Mouse (Mus musculus): ENCODE measurements around the gene Cyld. TPM values are rescaled to one million over a fixed set of nuclear protein-coding genes. Genes with fewer than 3 reads are reported as not detected.

The Cyld gene
- total and polyA plus RNA-seq, 3 experiments = 20.2 to 29.4 (median 22.1) TPM

GRCm38 (mm10) chr8:88686906-88687235 lies 10.0 kb upstream of the Cyld start:
- Histone ChIP-seq H3K4me3 (replicated peaks in 1 of 3; ENCODE audit: low read depth in 2 of 3, low read length in 2 of 3, poor library complexity in 1 of 3) (no peak overlapping the region), H3K27ac (ENCODE audit: insufficient read depth, low read depth) (no peak overlapping the region), H3K4me1 (ENCODE audit: control insufficient read depth in 1 of 2, insufficient read depth in 2 of 2) (peaks cover 1 to 31% of the 10 kb centered on the region in 2 experiments; a peak in 3 of 4 replicates), H3K4me2 (ENCODE audit: insufficient read depth, low read depth, poor library complexity, severe bottlenecking) (no peak overlapping the region), H3K9ac (ENCODE audit: insufficient read depth, low read depth) (no peak overlapping the region), H3K79me2 (replicated peaks; ENCODE audit: control insufficient read depth, extremely low read depth, insufficient read depth, poor library complexity, severe bottlenecking) (no peaks in the 10 kb centered on the region), H3K27me3 (replicated peaks) (no peaks in the 10 kb centered on the region), H3K9me3 (replicated peaks; ENCODE audit: low read length) (no peaks in the 10 kb centered on the region), H3K36me3 (replicated peaks in 1 of 2; ENCODE audit: control insufficient read depth in 1 of 2, insufficient read depth in 1 of 2, low read length in 1 of 2) (peaks cover 48 to 68% of the 10 kb centered on the region in 2 experiments)
- in situ Hi-C loops (cut with MboI; ENCODE audit: low pct_ligation_motif_present, low pct_unique_long_range_greater_than_20kb, low sequenced_read_pairs) (no loop called here), dilution Hi-C loops (cut with MboI; ENCODE audit: extremely low pct_ligation_motif_present, extremely low pct_unique_long_range_greater_than_20kb, low sequenced_read_pairs) (no loop called here)
- no peak for TF ChIP-seq MXI1 (IDR thresholded peaks at IDR 0.05; ENCODE audit: low read depth, low read length)
- TF ChIP-seq TCF12 (IDR thresholded peaks at IDR 0.05; ENCODE audit: low read depth, low read length) = no peak
- TF ChIP-seq ZKSCAN1 (IDR thresholded peaks at IDR 0.05; ENCODE audit: borderline replicate concordance, low read depth, low read length) = no peak
- no peak for TF ChIP-seq JUND (conservative IDR thresholded peaks at IDR 0.05; ENCODE audit: low read depth, low read length)
- no peak for TF ChIP-seq CTCF (conservative IDR thresholded peaks at IDR 0.05 in 1 of 2, IDR thresholded peaks at IDR 0.05 in 1 of 2; ENCODE audit: low read depth in 2 of 2, low read length in 2 of 2)
- no peak for DNase-seq (ENCODE audit: extremely low read depth)

DNA sequence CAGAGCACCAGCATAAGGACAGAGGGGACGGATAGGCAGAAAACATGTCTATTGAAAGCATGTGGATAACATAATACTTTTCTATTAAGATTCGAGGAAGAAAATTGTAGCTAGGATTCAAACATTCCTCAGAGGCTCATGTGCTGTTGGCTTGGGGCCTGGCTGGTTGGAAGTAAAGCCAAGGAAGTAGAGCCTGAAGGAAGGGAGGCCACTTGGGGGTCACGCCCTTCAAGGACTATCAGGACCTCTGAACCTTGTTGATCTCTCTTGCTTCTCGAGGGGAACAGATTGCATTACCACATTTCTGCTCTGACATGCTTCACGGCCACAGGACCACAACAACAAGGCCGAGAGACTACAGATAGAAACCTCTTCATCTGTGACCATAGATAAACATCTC lies 7.7 kb upstream of the Cyld start:
- no peaks in the 10 kb centered on the region for H3K79me2 ChIP-seq (replicated peaks; ENCODE audit: control insufficient read depth, extremely low read depth, insufficient read depth, poor library complexity, severe bottlenecking)
- H3K27ac ChIP-seq (ENCODE audit: insufficient read depth, low read depth) = no peak overlapping the region
- no peaks in the 10 kb centered on the region for H3K27me3 ChIP-seq (replicated peaks)
- H3K4me3 ChIP-seq (replicated peaks in 1 of 3; ENCODE audit: low read depth in 2 of 3, low read length in 2 of 3, poor library complexity in 1 of 3) = no peak overlapping the region
- no peak overlapping the region for H3K4me2 ChIP-seq (ENCODE audit: insufficient read depth, low read depth, poor library complexity, severe bottlenecking)
- dilution Hi-C loops (cut with MboI; ENCODE audit: extremely low pct_ligation_motif_present, extremely low pct_unique_long_range_greater_than_20kb, low sequenced_read_pairs) (no loop called here), in situ Hi-C loops (cut with MboI; ENCODE audit: low pct_ligation_motif_present, low pct_unique_long_range_greater_than_20kb, low sequenced_read_pairs) (no loop called here)
- no peak for DNase-seq (ENCODE audit: extremely low read depth)
- no peak for TF ChIP-seq GABPA (IDR thresholded peaks at IDR 0.05; ENCODE audit: insufficient replicate concordance, low read depth, low read length)
- no peak for TF ChIP-seq BHLHE40 (IDR thresholded peaks at IDR 0.05; ENCODE audit: low read depth, low read length)
- no peak for TF ChIP-seq ZMIZ1 (IDR thresholded peaks at IDR 0.05; ENCODE audit: low read depth, low read length)
- no peak for TF ChIP-seq EP300 (IDR thresholded peaks at IDR 0.05; ENCODE audit: low read length)
- TF ChIP-seq RCOR1 (conservative IDR thresholded peaks at IDR 0.05; ENCODE audit: low read depth, low read length) = no peak
- TF ChIP-seq ELF1 (IDR thresholded peaks at IDR 0.05; ENCODE audit: low read depth, low read length) = no peak
- TF ChIP-seq USF1 (IDR thresholded peaks at IDR 0.05; ENCODE audit: low read depth, low read length) = no peak
- TF ChIP-seq NELFE (IDR thresholded peaks at IDR 0.05; ENCODE audit: low read depth, low read length) = no peak
- TF ChIP-seq TBP (conservative IDR thresholded peaks at IDR 0.05; ENCODE audit: low read depth, low read length) = no peak
- no peak for TF ChIP-seq MXI1 (IDR thresholded peaks at IDR 0.05; ENCODE audit: low read depth, low read length)
- TF ChIP-seq ETS1 (conservative IDR thresholded peaks at IDR 0.05; ENCODE audit: low read depth, low read length) = no peak
- TF ChIP-seq CTCF (conservative IDR thresholded peaks at IDR 0.05 in 1 of 2, IDR thresholded peaks at IDR 0.05 in 1 of 2; ENCODE audit: low read depth in 2 of 2, low read length in 2 of 2) = no peak
- H3K36me3 ChIP-seq (replicated peaks in 1 of 2; ENCODE audit: control insufficient read depth in 1 of 2, insufficient read depth in 1 of 2, low read length in 1 of 2) = peaks cover 29 to 50% of the 10 kb centered on the region in 2 experiments
- no peaks in the 10 kb centered on the region for H3K9me3 ChIP-seq (replicated peaks; ENCODE audit: low read length)
- peaks cover 3 to 40% of the 10 kb centered on the region in 2 experiments for H3K4me1 ChIP-seq (ENCODE audit: control insufficient read depth in 1 of 2, insufficient read depth in 2 of 2)
- no peak overlapping the region for H3K9ac ChIP-seq (ENCODE audit: insufficient read depth, low read depth)

All from CH12.LX (cell line).